Mouse (Mus musculus) c-Kit-positive CD71-positive TER-119-positive erythroid progenitor cells, embryonic 14.5 days (primary cell): ENCODE data around the gene Ccl24.

Experiments
- DNase-seq: peaks from one replicate; pipeline ENCODE4 v3.0.0-alpha.2; 2013; ENCODE audit warnings: low spot score

Ccl24 gene

DNA sequence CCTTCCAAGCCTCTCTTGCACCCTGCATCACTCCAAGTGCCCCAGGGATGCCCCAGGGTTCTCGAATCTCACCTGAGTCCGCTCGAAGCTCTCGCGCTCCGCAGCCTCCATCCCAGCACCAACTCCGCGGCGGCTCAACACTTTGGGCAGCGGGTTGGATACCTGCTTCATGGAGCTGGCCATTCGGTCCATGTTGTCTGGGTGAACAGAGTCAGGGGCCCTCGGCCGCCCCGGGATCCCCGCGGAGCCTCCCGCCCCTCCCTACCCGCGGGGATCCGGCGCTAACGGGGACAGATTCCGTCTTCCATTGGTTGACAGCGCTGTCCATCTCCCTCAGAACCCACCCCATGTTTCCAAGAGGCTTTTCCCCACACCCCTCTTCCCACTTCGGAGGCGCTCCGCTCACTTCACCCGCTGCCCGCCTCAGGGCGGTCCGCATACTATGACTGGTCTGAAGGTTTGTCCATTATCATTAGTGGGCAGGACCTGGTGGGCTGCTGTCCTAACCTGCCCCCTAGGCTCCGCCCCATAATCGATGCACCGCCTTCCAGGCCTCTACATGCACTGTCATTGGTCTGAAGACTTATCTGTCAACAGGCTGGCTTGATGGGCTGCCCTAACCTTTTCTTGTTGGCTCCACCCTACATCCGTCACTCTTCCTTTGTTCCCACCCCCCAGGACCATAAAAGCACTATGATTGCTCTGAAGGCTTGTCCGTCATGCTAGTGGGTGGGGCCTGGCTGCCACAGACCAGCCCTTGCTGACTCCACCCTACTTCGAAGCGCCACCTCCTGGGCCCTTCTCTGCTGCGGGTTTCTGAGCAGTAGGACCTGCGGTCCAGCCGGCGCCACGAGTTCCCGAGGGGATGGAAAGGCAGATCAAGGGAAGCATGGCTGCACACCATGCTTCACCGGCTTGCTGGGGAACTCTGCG lies 27.7 kb downstream of the Ccl24 start, which contains the start of gene Hip1:
Gene Hip1, minus strand, starts transcription at position 256 of the 933 bp plus-strand sequence.
- peak; percentile 89 for DNase-seq

DNA sequence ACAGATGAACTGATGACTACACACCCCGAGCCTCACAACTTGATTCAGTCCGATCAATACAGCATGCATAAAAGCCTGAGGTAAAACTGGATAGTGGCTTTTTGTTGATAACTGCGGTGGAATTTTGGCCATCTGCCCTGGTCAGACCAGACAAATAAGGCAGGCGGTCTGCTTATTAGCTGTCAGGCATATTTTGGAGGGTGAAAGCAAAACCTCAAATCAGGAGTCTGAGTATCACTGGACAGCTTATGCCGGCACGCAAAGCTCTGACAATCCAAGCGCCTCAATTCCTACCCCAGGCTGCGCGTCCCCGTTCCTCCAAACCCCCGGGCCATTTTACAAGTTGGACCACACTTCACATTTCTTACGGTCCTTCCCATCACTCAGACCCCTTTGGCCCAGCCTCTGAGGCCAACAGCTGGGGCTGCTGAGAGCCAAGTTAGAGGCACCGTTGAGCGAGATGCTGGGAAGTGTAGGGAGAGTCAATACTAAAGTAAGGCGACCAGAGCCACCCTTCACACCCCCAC lies 28.8 kb downstream of the Ccl24 start:
- DNase-seq = no peak

DNA sequence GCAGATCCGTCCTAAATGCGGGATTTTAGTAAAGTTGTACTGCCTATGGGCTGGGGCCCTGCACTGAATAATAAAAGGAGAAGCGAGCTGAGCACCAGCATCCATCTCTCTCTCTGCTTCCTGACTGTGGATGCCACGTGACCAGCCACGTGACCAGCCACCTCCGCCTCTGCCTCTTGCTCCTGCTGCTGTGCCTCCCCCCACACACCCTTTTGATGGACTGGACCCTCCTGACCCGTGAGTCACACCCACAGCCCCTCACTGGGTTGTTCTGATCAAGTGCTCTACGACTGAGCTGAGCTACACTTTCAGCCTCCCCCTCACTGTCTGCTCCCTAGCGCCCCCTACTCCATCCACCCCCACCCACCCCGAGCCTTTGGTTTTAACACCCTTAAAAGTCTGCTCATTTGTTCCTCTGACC lies 35.0 kb downstream of the Ccl24 start:
- DNase-seq = no peak

DNA sequence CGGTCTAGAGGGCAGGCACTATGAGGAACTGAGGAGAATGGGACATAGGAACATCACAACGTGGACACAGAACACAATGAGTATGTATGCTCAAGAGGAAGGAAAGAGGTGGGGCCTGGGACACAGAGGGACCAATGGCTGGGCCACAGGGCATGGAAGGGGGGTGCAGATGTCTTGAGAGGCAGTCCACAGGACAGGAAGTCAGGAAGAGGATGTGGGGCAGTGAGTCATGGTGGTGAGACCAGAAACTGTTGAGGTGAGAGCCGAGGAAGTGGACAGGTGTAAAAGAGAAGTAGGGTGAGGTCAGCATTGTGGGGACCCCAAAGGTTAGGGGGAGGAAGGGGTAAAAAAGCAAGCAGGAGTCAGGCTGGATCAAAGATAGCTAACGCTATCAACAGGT lies 35.5 kb downstream of the Ccl24 start:
- DNase-seq = no peak

DNA sequence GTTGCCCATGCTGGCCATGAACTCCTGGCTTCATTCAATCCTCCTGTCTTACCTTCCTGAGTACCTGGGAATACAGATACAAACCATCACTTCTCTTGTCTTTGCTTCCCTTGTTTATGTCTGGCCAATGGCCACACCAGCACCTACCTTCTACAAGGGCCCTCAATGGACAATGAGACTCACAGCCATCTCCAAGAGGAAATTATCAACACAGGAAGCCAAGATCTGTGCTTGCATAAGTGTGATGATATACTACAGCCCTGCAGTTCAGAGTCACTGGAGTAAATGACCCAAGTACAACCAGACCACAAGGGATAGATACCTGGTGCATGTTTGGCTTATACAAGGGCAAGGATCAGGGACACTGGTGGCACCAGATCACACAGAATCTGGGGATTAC lies 37.0 kb downstream of the Ccl24 start:
- DNase-seq = no peak

DNA sequence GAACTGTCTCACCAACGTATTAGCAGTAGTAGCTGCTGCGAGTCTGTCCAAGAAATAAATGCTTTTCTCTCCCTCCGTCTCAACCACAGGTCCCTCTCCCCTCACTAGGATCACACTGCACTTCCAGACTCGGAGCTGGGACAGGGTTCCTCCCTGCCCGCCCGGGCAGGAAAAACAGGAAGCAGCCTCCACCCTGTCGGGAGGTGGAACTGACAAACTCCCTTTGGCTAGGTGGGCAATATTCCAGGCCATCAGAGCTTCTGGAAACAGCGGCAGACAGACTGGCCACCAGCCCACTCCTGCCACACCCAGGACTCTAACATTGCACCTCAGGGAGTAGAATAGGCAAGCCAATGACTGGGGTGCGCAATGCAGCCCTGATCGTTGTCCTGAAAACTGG lies 39.4 kb downstream of the Ccl24 start:
- no peak for DNase-seq

DNA sequence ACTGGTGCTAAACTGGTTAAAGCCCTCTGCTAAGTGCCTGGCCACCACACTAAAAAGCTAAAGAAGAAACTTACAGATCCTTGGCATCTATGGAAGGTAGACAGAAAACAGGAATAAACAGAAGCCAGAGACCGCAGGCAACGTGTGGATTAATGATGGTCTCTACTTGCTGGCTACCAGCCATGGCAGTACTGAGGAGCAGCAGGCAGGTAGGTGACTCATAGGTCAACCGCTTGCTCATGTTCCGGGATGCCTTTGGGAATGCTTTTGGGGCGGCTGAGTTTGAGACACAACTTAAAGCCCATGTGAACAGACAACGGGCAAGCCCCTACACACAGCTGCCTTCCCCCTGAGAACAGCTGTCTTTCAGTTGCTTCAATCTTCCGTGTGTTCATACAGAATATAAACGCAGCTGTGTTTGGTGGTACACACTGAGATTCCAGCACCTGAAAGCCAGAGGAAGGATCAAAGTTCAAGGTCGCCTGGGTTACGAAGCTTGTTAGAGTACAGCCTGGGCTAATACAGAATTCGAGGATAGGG lies 41.5 kb downstream of the Ccl24 start:
- DNase-seq = no peak

DNA sequence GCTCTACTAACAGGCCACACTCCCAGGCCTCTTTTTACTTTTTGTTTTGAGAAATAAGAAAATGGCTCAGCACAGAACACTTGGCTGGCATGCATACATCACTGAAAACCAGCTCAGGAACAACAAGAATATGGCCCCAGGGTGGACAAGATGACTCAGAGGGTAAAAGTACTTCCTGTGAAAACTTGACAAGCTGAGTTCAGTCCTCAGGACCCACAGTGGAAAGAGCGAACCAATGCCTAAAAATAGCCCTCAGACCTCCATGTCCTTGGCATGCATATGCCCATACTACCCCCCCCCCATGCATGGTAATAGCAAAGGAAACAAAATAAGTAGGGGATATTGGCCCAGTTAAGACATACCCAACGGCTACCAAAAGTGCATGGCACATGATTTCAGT lies 42.9 kb downstream of the Ccl24 start:
- no peak for DNase-seq

DNA sequence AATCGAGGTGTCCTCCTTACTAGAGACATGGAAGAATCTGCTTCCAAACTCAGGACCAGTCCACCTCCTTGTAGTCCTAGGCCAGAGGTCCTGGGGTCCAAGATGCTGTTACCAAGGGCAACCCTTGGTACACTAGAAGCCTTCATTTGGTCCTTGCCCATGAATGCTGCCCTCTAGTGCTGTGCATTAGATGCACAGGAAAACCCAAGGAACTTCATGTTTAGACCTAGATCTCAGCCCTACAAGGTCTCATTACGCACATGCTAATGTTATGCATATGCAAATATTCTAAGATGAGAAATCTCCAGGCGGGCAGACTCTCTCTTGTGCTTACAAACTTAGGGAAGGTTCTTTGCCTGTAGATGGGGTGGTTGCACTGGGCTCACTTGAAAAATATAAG lies 43.5 kb downstream of the Ccl24 start:
- no peak for DNase-seq

DNA sequence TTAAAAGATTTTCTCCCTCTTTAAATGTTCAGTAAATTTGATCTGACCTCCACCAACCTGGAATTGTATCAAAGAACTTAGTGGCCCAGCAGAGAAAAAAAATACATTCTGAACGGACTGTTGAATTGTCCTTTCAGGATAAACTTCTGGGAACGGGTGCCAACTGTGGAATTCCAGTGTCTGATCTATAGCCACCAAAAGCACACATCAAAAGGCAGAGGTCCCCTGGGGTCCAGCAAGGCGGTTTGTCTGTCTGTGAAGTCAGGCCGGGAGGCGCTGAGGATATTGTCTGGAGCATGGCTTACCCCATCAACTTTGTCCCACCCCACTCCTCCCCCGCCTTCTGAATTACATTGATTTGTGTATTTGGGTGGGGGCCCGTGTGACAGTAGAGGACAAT lies 44.9 kb downstream of the Ccl24 start:
- DNase-seq = no peak

DNA sequence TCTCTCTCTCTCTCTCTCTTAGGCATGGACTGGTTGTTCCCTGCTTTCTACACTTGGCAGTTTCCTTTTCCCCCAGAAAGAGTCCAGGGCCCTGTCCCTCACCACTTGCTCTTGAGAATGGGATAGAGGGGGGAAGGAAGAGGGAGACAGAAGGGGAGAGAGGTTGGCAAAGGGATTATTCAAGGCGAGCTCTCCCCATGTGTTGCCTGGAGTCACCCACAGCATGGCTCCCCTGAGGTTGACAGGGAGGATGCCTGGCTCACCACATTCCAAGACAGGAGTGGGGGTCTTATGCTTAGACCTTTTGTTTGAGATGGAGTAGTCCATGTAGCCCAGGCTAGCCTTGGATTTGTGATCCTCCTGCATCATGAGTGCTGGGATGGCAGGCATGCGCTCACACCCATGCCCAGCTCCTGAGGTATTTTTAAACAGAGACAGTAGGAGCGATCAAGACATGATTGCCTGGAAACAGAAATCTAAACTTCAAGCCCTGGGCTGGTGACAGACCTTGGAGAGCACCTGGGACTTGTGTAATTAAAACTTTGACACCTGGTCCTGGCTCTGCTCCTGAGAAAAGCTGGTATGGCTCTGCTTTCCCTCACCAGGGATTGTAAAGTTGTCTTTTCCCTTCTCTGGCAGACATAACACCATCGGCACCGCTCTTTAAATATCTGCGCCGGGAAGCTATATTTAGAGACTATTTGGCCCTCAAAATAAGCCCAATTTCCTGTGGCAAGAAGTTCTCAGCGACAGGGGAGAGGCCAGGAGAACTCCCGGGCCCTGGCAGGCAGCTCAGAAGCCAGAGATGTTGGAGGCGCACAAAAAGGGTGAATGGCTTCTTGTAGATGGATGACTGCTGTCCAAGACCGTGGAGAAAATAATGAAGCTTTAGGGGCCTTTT lies 47.9 kb downstream of the Ccl24 start:
- DNase-seq = no peak

DNA sequence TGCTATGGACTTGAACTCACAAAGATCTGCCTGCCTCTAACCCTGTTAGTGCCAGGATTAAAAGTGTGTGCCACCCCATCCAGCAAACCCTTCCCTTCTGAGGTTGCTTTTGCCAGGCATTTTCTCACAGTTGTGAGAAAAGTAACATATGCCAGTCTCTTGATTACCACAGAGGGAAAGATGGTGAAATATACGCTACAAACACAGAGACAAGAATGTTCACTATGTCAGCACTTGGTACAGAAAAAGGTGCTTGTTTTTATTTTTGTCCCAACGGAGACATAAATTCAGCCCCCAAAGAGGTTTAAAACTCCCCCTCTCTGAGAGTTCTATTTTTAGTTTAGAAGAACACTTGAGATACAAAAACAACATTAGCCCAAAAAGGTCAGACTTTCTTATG lies 48.8 kb downstream of the Ccl24 start:
- no peak for DNase-seq

DNA sequence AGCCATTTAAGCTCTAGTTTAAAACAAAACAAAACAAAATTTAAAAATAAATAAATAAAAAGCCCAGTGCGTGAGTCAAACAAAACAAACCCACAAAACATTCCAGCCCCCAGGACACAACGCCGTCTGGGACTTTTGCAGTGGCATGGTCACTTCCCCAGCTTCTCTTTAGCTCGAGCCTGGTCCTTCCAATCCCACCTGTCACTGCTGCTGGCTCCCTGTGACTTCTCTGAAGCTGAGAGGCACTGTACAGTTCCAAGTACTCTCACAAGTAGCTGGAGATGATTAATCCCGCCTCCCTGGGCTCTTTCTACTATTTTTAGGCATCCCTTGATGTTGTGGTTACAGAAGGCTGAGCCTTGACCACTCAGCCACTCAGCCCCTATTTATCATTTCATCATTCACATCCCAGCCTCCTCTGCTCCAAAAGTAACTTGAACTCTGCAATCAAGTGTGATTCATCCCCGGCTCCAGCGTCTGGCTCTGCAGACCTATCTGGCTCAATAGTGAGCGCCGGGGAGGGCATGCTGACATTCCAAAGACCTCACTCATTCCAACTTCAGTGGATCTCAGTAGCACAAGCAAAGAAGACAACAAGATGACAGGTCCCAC lies 50.6 kb downstream of the Ccl24 start:
- DNase-seq = no peak
